Mouse (Mus musculus): Measurements from ENCODE around the gene Tnfrsf21. TPM values are rescaled to one million over a fixed set of nuclear protein-coding genes. Genes with fewer than 3 reads are reported as not detected.
A peak's percentile ranks its signal among the peaks of the same experiment; 100 is the strongest.

Gene Tnfrsf21
- polyA plus RNA-seq, 1 experiment from 2014 or later = 29.4 TPM

DNA sequence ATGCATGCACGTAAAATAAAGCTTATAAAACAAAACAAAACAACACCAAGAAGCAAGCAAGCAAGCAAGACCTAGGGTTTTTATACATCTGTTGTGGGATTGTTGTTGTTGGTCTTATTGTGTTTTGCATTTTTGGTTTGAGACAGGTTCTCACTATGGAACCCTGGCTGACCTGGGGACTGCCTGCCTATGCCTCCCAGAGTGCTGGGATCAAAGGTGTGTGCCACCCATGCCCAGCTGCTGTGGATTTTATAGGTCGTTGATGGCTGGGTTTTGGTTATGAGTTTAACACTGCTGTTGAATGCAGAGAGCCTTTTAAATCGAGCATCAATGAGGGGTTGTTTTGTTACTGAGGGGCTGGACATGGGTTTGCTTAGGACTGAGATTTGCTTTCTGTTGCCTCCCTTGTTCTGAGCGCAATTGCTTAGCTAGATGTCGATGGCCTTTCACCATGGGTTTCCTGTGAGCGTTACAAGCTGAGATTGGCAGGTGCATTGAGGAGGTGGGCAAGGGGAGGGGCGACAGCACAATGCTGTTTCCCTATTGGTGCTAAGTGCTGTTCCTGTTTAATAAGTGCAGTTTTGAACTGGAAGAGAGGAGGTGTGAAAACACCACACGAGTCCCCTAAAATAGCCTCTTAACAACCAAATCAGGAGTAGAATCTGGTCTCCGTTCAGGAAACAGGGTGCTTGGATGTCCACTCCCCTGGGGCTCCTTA is 94.0 kb downstream of the Tnfrsf21 start:
- WGBS = 83% methylated on average over 9 of the region's 9 CpGs

DNA sequence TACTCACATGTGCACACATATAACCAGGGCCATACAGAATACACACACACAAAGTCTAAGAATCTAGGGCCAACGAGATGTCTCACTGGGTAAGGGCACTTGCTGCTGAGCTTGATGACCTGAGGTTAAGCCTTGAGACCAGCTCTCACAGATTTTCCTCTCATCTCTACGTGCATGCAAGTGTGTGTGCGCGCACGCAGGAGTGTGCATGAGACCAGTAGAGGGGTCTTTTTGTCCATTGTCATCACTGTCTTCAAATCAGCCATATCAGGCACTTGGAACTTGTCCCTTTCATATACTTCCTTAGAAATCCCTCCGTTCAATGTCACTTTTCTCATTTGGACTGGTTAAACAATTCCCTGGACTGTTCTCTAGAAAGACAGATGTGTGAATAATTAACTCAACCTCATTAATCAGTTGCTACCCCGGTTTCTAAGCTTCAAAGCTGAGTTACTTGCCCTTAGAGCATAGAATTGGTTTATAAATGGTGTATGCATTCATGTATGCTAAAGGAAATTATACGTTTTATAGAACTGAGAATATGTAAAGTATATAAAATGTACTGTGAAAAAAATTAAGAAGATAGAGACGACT is 97.1 kb downstream of the Tnfrsf21 start:
- H3K4me2 ChIP-seq = no peak overlapping the region
- DNase-seq (ENCODE audit: low spot score, missing footprints) (peak; percentile 41), ATAC-seq (ENCODE audit: low FRiP score) (no peak)
- H3K9ac ChIP-seq (ENCODE audit: low read length) = no peak overlapping the region
- no peaks in the 10 kb centered on the region for H3K9me3 ChIP-seq (ENCODE audit: control insufficient read depth, low read length)
- H3K27me3 ChIP-seq (ENCODE audit: control insufficient read depth, insufficient read depth, low read length) = no peaks in the 10 kb centered on the region
- H3K4me3 ChIP-seq (ENCODE audit: low read depth, low read length) = no peak overlapping the region
- no peaks in the 10 kb centered on the region for H3K36me3 ChIP-seq (ENCODE audit: control insufficient read depth, insufficient read depth, low read length)
- WGBS = 84% methylated on average over 9 of the region's 9 CpGs
- no peaks in the 10 kb centered on the region for H3K4me1 ChIP-seq (ENCODE audit: control insufficient read depth, insufficient read depth, low read length)
- no peak overlapping the region for H3K27ac ChIP-seq (ENCODE audit: low read depth, low read length)

More for the DNA sequence above, 94.0 kb downstream of the Tnfrsf21 start:
- H3K27me3 ChIP-seq (ENCODE audit: control insufficient read depth, insufficient read depth, low read length) = no peaks in the 10 kb centered on the region
- no peaks in the 10 kb centered on the region for H3K36me3 ChIP-seq (ENCODE audit: control insufficient read depth, insufficient read depth, low read length)
- H3K4me1 ChIP-seq (ENCODE audit: control insufficient read depth, insufficient read depth, low read length) = no peaks in the 10 kb centered on the region
- H3K27ac ChIP-seq (ENCODE audit: low read depth, low read length) = no peak overlapping the region
- DNase-seq (ENCODE audit: low spot score, missing footprints) (peak; percentile 72), ATAC-seq (ENCODE audit: low FRiP score) (no peak)
- no peak overlapping the region for H3K4me3 ChIP-seq (ENCODE audit: low read depth, low read length)
- H3K9me3 ChIP-seq (ENCODE audit: control insufficient read depth, low read length) = no peaks in the 10 kb centered on the region
- H3K9ac ChIP-seq (ENCODE audit: low read length) = no peak overlapping the region
- H3K4me2 ChIP-seq = no peak overlapping the region

DNA sequence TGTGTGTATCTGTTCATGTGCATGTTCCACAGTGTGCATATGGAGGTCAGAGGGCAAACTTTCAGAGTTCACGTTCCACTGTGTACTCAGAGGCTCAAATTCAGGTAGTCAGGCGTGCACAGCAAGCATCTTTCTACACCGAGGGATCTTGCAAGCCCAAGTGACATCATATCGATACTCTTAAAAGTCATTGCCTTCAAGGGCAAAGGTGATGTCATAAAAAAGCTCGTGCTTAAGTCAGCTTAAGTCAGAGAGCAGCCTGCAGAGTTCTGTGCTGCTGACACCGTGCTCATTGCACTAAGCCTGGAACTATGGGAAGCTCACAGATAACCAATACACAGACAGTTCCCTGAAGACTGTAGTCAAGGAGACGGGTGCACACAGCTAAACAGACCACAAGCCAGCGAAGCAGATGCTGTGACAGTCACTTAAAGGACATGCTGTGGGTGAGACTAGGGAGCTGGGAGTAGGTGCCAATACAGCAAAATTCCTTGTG is 97.8 kb downstream of the Tnfrsf21 start:
- Histone ChIP-seq H3K4me1 (ENCODE audit: control insufficient read depth, insufficient read depth, low read length) (no peaks in the 10 kb centered on the region), H3K9ac (ENCODE audit: low read length) (no peak overlapping the region), H3K27ac (ENCODE audit: low read depth, low read length) (no peak overlapping the region), H3K36me3 (ENCODE audit: control insufficient read depth, insufficient read depth, low read length) (no peaks in the 10 kb centered on the region), H3K4me2 (no peak overlapping the region), H3K4me3 (ENCODE audit: low read depth, low read length) (no peak overlapping the region), H3K27me3 (ENCODE audit: control insufficient read depth, insufficient read depth, low read length) (no peaks in the 10 kb centered on the region), H3K9me3 (ENCODE audit: control insufficient read depth, low read length) (no peaks in the 10 kb centered on the region)
- 79% methylated on average over 8 of the region's 8 CpGs for WGBS
- 0 out of 2 replicates have a peak, but pooled peaks have one; percentile 30 for ATAC-seq (ENCODE audit: low FRiP score)
- peak; percentile 73 for DNase-seq (ENCODE audit: low spot score, missing footprints)

DNA sequence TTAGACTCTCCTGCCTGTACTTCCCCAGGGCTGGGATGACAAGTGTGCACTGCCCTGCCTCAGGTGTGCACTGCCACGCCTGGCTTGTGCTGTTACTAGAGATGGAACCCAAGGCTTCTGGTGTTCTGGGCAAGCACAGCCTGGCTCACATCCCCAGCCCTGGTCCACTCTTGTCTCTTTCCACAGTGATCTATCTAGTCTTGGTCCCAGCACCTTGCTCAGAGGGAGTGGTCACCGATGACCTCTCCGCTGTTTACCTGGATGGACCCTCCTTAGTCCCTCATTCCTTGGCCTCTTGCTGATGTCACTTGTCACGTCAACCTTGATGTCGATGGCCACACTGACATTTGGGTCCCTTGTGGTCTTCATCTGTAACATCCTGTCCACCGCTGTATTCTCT is 98.6 kb downstream of the Tnfrsf21 start:
- Histone ChIP-seq H3K9me3 (ENCODE audit: control insufficient read depth, low read length) (no peaks in the 10 kb centered on the region), H3K4me2 (no peak overlapping the region), H3K4me1 (ENCODE audit: control insufficient read depth, insufficient read depth, low read length) (no peaks in the 10 kb centered on the region), H3K27ac (ENCODE audit: low read depth, low read length) (no peak overlapping the region), H3K27me3 (ENCODE audit: control insufficient read depth, insufficient read depth, low read length) (no peaks in the 10 kb centered on the region), H3K9ac (ENCODE audit: low read length) (no peak overlapping the region), H3K4me3 (ENCODE audit: low read depth, low read length) (no peak overlapping the region), H3K36me3 (ENCODE audit: control insufficient read depth, insufficient read depth, low read length) (no peaks in the 10 kb centered on the region)
- ATAC-seq (ENCODE audit: low FRiP score) (no peak), DNase-seq (ENCODE audit: low spot score, missing footprints) (no peak)
- 89% methylated on average over 6 of the region's 6 CpGs for WGBS

DNA sequence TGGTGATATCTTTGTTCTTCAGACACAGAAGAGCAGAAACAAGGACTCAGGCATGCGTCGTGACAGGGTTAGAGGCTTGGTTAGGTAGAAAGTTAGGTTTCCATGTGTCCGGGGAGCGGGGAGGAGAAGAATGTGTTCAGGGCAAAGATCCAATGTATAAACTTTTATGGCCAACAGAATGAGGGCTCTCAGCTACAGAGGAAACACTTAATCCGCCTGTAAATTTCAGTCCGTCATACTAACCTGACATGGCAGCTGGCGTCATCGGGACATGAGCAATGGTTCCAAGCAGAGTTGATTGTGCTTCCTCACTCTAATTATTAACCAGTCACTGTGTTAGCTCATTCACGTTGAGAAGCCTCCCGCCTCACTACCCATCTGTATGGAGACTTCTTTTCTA is 100.4 kb downstream of the Tnfrsf21 start:
- no peak for DNase-seq (ENCODE audit: low spot score, missing footprints)
- Histone ChIP-seq H3K4me1 (ENCODE audit: control insufficient read depth, insufficient read depth, low read length) (no peaks in the 10 kb centered on the region), H3K4me3 (ENCODE audit: low read depth, low read length) (no peak overlapping the region), H3K9me3 (ENCODE audit: control insufficient read depth, low read length) (no peaks in the 10 kb centered on the region), H3K9ac (ENCODE audit: low read length) (no peak overlapping the region), H3K27ac (ENCODE audit: low read depth, low read length) (no peak overlapping the region), H3K27me3 (ENCODE audit: control insufficient read depth, insufficient read depth, low read length) (no peaks in the 10 kb centered on the region), H3K4me2 (no peak overlapping the region), H3K36me3 (ENCODE audit: control insufficient read depth, insufficient read depth, low read length) (no peaks in the 10 kb centered on the region)
- no peak for ATAC-seq (ENCODE audit: low FRiP score)
- 93% methylated on average over 10 of the region's 10 CpGs for WGBS

DNA sequence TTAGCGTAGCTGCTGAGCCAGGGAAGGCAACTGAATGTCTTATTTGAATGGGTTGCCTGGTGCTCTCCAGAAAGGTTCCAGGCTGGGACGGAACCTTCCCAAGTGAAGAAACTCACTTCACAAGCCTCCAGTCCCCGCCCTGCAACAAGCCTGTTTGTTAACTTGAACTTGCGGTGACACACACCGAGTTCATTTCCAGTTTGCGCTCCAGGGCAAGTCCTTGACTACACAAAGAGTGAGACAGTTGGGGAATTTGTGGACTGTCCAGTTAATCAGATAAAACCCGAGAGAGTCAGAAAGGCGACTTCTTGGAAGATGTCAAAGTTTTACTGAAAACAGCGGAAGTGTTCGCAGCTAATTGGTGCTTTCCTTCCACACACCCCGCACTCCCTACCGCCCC is 103.1 kb downstream of the Tnfrsf21 start:
- H3K9me3 ChIP-seq (ENCODE audit: control insufficient read depth, low read length) = no peaks in the 10 kb centered on the region
- H3K36me3 ChIP-seq (ENCODE audit: control insufficient read depth, insufficient read depth, low read length) = no peaks in the 10 kb centered on the region
- WGBS = 89% methylated on average over 12 of the region's 12 CpGs
- ATAC-seq (ENCODE audit: low FRiP score) = no peak
- H3K27me3 ChIP-seq (ENCODE audit: control insufficient read depth, insufficient read depth, low read length) = no peaks in the 10 kb centered on the region
- H3K4me3 ChIP-seq (ENCODE audit: low read depth, low read length) = no peak overlapping the region
- H3K27ac ChIP-seq (ENCODE audit: low read depth, low read length) = no peak overlapping the region
- peak; percentile 14 for DNase-seq (ENCODE audit: low spot score, missing footprints)
- no peaks in the 10 kb centered on the region for H3K4me1 ChIP-seq (ENCODE audit: control insufficient read depth, insufficient read depth, low read length)
- H3K4me2 ChIP-seq = no peak overlapping the region
- H3K9ac ChIP-seq (ENCODE audit: low read length) = no peak overlapping the region

DNA sequence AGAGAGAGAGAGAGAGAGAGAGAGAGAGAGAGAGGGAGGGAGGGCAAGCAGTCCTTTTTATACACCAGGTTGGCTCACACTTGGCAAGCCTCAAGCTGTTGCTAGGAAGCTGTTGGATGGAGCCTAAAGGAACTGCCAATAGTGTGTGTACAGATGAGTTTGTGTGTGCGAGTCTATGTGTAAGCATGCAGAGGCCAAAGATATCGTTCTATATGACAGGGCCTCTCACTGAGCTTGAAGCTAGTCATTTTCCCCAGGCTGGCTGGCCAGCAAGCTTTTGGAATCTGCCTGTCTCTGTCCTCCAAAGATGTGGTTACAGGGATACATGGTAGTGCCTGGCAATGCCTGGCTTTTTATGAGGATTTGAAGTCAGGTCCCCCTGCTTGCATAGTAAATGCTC is 104.7 kb downstream of the Tnfrsf21 start:
- no peak for DNase-seq (ENCODE audit: low spot score, missing footprints)
- H3K27ac ChIP-seq (ENCODE audit: low read depth, low read length) = no peak overlapping the region
- H3K36me3 ChIP-seq (ENCODE audit: control insufficient read depth, insufficient read depth, low read length) = no peaks in the 10 kb centered on the region
- no peaks in the 10 kb centered on the region for H3K9me3 ChIP-seq (ENCODE audit: control insufficient read depth, low read length)
- no peak for ATAC-seq (ENCODE audit: low FRiP score)
- no peak overlapping the region for H3K4me2 ChIP-seq
- H3K9ac ChIP-seq (ENCODE audit: low read length) = no peak overlapping the region
- no peak overlapping the region for H3K4me3 ChIP-seq (ENCODE audit: low read depth, low read length)
- no peaks in the 10 kb centered on the region for H3K27me3 ChIP-seq (ENCODE audit: control insufficient read depth, insufficient read depth, low read length)
- no peaks in the 10 kb centered on the region for H3K4me1 ChIP-seq (ENCODE audit: control insufficient read depth, insufficient read depth, low read length)
- 97% methylated on average over 2 of the region's 2 CpGs for WGBS

DNA sequence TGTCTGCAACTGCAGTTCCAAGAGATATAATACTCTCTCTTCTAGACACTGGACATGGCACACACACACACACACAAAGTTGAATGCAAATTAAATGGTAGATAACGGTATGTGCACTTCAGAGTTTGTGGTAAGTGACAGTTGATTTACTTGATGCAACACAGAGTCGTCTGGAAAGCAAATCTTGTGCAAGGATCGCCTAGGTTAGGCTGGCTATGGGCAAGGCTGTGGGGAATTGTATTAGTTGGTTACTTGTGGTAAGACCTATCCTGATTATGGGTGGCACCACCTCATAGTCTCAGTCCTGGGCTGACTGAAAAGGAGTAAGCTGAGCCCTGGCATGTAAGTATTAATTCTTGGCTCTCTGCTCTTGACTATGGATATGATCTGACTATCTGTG is 112.0 kb downstream of the Tnfrsf21 start:
- no peak overlapping the region for H3K9ac ChIP-seq (ENCODE audit: low read length)
- H3K27me3 ChIP-seq (ENCODE audit: control insufficient read depth, insufficient read depth, low read length) = no peaks in the 10 kb centered on the region
- no peak overlapping the region for H3K4me2 ChIP-seq
- ATAC-seq (ENCODE audit: low FRiP score) (no peak), DNase-seq (ENCODE audit: low spot score, missing footprints) (no peak)
- no peaks in the 10 kb centered on the region for H3K36me3 ChIP-seq (ENCODE audit: control insufficient read depth, insufficient read depth, low read length)
- H3K9me3 ChIP-seq (ENCODE audit: control insufficient read depth, low read length) = no peaks in the 10 kb centered on the region
- WGBS = 86% methylated on average over 3 of the region's 3 CpGs
- no peaks in the 10 kb centered on the region for H3K4me1 ChIP-seq (ENCODE audit: control insufficient read depth, insufficient read depth, low read length)
- H3K4me3 ChIP-seq (ENCODE audit: low read depth, low read length) = no peak overlapping the region
- H3K27ac ChIP-seq (ENCODE audit: low read depth, low read length) = no peak overlapping the region

DNA sequence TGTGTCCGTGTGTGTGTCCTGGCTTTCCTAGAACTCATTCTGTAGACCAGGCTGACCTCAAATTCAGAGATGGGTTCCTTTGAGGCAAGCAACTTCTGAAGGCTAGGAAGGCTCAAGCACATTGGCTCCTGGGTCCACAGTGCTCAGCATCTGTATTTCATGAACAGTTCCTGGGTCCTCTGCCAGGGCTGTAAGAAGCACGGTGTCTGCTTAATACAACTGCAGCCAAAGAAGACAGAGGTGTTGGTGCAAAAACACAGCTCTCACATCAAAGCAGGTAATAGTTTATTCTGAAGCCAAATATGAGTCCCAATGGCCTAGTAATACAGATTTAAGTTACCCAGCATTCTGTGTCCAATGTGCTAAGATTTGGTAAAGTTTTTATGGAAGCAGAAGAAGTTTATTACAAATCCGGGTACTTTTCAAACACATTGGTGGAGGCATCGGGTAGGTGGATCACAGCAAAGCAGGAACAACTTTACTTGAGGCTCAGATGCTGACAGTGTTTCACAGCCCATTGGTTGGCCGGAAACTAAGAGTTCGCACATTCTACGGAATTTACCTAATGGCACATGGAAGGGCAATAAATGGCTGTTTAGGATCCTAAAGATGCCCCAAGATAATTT is 112.7 kb downstream of the Tnfrsf21 start:
- H3K9me3 ChIP-seq (ENCODE audit: control insufficient read depth, low read length) = no peaks in the 10 kb centered on the region
- H3K4me2 ChIP-seq = no peak overlapping the region
- no peak overlapping the region for H3K4me3 ChIP-seq (ENCODE audit: low read depth, low read length)
- no peaks in the 10 kb centered on the region for H3K4me1 ChIP-seq (ENCODE audit: control insufficient read depth, insufficient read depth, low read length)
- 92% methylated on average over 7 of the region's 7 CpGs for WGBS
- ATAC-seq (ENCODE audit: low FRiP score) = no peak
- DNase-seq (ENCODE audit: low spot score, missing footprints) = peak; percentile 21
- H3K9ac ChIP-seq (ENCODE audit: low read length) = no peak overlapping the region
- H3K27ac ChIP-seq (ENCODE audit: low read depth, low read length) = no peak overlapping the region
- no peaks in the 10 kb centered on the region for H3K36me3 ChIP-seq (ENCODE audit: control insufficient read depth, insufficient read depth, low read length)
- H3K27me3 ChIP-seq (ENCODE audit: control insufficient read depth, insufficient read depth, low read length) = no peaks in the 10 kb centered on the region
